Mouse (Mus musculus): ENCODE measurements around the gene Ell. TPM values are rescaled to one million over a fixed set of nuclear protein-coding genes. Genes with fewer than 3 reads are reported as not detected.

Gene Ell
- total RNA-seq, 2 experiments from 2014 or later, result 18.7 TPM

- no peak for DNase-seq (ENCODE audit: low spot score in 2 of 2)
Observed at GRCm38 (mm10) chr8:70597417-70598272, 58.4 kb downstream of the Ell start.

- peak; percentile 83 to 86 for DNase-seq (ENCODE audit: low spot score in 2 of 2)
Observed at GRCm38 (mm10) chr8:70598283-70598682, 59.0 kb downstream of the Ell start.

GRCm38 (mm10) chr8:70598722-70599121 lies 59.5 kb downstream of the Ell start:
- DNase-seq (ENCODE audit: low spot score in 2 of 2), result peak in 1 of 2 experiments; percentile 78

DNA sequence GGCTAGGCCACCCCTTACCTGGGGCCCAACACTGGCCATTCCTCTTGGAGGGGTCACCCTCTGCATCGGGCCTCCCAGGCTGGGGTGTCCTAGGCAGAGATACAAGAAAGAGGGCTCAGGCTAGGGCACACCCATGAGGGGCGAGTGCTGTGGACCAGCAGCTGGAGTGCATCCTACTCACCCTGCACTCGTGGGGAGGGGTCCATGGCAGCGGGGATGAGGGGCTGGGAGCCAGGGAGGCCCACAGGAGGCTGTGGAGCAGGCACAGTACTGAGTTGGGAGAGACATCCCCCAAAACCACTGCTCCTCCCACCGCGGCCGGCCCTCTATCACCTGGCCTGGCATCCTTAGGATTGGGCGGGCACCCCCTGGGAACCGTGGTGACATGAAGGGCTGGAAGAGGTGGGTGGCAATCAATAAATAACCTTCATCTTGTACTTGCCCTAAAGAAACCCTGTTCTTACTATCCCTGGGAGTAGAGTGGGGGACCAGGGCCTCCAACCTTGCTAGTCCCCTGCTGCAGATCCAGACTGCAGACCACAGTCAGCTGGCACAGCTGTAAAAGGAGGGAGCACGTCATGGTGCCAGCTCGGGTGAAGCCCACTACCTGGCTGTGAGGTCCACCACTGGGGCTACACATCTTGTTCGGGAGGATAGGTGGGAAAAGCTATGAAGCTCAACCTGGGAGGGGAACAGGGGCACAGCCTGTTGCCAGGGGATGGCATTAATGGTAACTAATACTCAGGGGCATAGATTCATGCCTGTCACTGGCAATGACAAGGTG lies 60.4 kb downstream of the Ell start:
- DNase-seq (ENCODE audit: low spot score in 2 of 2), result no peak

GRCm38 (mm10) chr8:70600473-70601270 lies 61.4 kb downstream of the Ell start:
- DNase-seq (ENCODE audit: low spot score in 2 of 2), result no peak

GRCm38 (mm10) chr8:70601271-70601649 lies 62.0 kb downstream of the Ell start:
- peak; percentile 78 to 85 for DNase-seq (ENCODE audit: low spot score in 2 of 2)

DNA sequence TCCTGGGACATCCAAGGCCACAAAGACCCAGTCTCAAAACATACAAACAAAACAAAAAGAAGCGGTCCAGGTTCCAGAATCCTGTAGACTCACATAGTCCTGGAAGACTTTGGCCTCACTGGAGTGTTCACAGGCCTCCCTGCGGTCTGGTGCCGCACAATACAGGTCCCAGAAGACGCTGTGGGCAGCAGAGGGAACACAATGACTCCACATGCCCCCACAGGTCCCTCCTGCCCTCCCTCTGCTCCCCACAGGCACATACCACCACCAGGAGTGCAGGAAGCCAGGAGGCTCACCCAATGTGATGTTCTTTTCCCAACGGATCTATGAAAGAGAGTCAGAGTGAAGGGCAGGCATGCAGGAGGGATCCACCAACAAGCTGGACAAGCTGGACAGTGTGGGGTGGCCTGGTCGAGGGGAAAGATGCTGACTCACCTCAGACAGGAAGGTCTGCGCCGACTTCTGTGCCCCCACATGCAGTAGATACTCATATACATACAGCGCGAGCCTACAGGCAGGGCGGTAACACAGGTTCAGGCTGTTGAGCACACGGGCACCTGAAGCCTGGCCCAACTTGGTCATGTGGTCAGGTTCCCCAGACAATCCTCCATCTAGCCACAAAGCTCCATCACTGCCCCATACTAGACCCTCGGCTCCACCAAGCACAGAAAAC lies 63.0 kb downstream of the Ell start:
- DNase-seq (ENCODE audit: low spot score in 2 of 2), result no peak

GRCm38 (mm10) chr8:70604558-70604957 lies 65.3 kb downstream of the Ell start:
- DNase-seq (ENCODE audit: low spot score in 2 of 2), result no peak

DNA sequence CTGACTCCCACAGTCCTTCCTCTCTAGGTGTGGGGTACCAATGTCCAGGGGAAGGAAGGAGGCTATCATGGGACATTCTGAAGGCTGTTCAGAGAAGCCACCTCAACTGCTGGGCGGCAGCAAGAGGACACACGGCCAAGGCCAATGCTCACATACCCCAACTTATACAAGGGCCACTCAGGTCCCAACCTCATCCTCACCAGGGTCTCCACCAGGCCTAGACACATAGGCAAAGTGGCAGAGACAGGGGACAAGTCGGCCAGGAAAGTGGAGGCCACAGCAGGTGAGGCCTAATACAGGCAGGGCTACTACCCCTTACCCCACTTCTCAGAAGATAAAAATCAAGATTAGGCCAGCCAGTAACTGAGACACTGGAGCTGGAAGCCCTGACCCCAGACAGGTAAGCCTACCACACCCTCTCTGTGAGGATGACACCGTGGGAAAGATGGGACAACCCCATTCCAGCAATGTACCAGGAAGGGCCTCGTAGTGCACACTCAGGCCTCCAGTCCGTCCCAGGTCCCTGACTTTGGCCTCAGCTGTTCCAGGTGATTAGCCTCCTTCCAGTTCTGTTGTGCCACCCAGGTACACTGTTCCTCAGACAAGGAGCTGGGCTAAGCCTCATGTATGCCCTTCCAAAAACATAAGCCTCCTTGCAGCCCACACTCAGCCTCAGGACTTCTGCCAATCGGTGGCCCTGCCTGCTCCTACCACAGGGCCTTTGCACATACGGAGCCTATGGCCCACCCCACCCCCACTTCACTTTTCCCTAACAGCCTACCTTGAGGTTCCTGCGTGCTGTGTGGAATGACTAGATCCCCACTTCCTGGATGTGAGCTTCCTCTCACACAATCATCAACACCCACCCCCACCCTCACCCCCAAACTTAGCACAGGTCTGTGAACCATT lies 66.9 kb downstream of the Ell start:
- DNase-seq (ENCODE audit: low spot score in 2 of 2), result no peak

- no peak for DNase-seq (ENCODE audit: low spot score in 2 of 2)
Observed at GRCm38 (mm10) chr8:70606780-70607602, 67.7 kb downstream of the Ell start.

DNA sequence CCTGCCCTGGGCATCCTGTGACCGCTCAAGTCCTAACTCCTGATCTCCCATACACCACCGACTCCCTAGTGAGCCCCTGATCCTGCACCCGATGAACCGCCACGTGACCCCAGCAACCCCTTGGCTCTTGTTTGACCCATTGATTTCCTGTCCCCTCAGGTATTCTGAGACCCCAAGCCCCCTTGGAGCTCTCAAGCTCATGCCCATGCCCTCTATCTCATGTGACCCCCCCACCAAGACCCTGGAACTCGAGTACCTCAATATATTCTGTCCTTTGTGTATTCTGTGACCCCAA lies 68.3 kb downstream of the Ell start:
- no peak for DNase-seq (ENCODE audit: low spot score in 2 of 2)

GRCm38 (mm10) chr8:70607898-70608748 lies 68.9 kb downstream of the Ell start:
- peak in 1 of 2 experiments; percentile 67 for DNase-seq (ENCODE audit: low spot score in 2 of 2)

GRCm38 (mm10) chr8:70608749-70609367 lies 69.6 kb downstream of the Ell start, which contains the start of gene Ssbp4:
TSS of gene Ssbp4 (minus strand) at chr8:70608872.
- no peak for DNase-seq (ENCODE audit: low spot score in 2 of 2)

GRCm38 (mm10) chr8:70609368-70609848 lies 70.2 kb downstream of the Ell start:
- peak in 1 of 2 experiments; percentile 69 for DNase-seq (ENCODE audit: low spot score in 2 of 2)

GRCm38 (mm10) chr8:70609849-70610795 lies 70.9 kb downstream of the Ell start:
- DNase-seq (ENCODE audit: low spot score in 2 of 2), result peak; percentile 66 to 84

Data from layer of hippocampus, postnatal 14 days (tissue).